Mouse (Mus musculus) stomach, embryonic 16.5 days (tissue): Measurements from ENCODE around the gene Gabbr2. TPM values are rescaled to one million over a fixed set of nuclear protein-coding genes. Genes with fewer than 3 reads are reported as not detected.

Experiments used
- ATAC-seq: fragments of 200-750 bp; cut with Nextera tagmentation; 2 replicates; pipeline ENCODE4 v1.8.0; 2017; ENCODE audit warnings: moderate number of reproducible peaks, moderate TSS enrichment; ENCODE audit not compliant: insufficient read depth, low FRiP score
- H3K27ac ChIP-seq: fragments of 300-500 bp; sonication (generic); 2 replicates; pipeline ENCODE4 v1.5.1; 2014; ENCODE audit warnings: low read length
- H3K27me3 ChIP-seq: fragments of 300-500 bp; sonication (generic); 2 replicates; pipeline ENCODE4 v1.6.1; 2014; ENCODE audit warnings: low read length, control low read depth, mixed read lengths; ENCODE audit not compliant: control insufficient read depth, insufficient read depth
- H3K36me3 ChIP-seq: fragments of 300-500 bp; sonication (generic); 2 replicates; pipeline ENCODE4 v1.6.1; 2014; ENCODE audit warnings: low read length; ENCODE audit not compliant: control insufficient read depth, insufficient read depth
- H3K4me1 ChIP-seq: fragments of 300-500 bp; sonication (generic); 2 replicates; pipeline ENCODE4 v1.6.1; 2014; ENCODE audit warnings: low read length, control low read depth, mixed read lengths; ENCODE audit not compliant: control insufficient read depth, insufficient read depth
- H3K4me2 ChIP-seq: fragments of 300-500 bp; sonication (generic); 2 replicates; pipeline ENCODE4 v1.6.1; 2014; ENCODE audit warnings: low read depth, low read length, mixed read lengths
- H3K4me3 ChIP-seq: fragments of 300-500 bp; sonication (generic); replicated peaks from 2 replicates; pipeline ENCODE4 v1.5.1; 2014; ENCODE audit warnings: mild to moderate bottlenecking, low read length
- H3K9ac ChIP-seq: fragments of 300-500 bp; sonication (generic); 2 replicates; pipeline ENCODE4 v1.6.1; 2014; ENCODE audit warnings: low read length
- H3K9me3 ChIP-seq: fragments of 300-500 bp; sonication (generic); replicated peaks from 2 replicates; pipeline ENCODE4 v1.6.1; 2016; ENCODE audit warnings: low read length, control low read depth; ENCODE audit not compliant: control insufficient read depth
- WGBS: fragments of 180-500 bp; shearing (Covaris S2); extraction: QIAGEN DNeasy Blood & Tissue Kit; methylation state at CpG from one replicate; pipeline ENCODE4 v1.1.7; 2014; 5-methylcytosine and 5-hydroxymethylcytosine counted together
- polyA plus RNA-seq: library from polyadenylated mRNA; unstranded; fragments of >200 nt; fragmentation: Nextera tagmentation; extraction: Ambion mirVana; gene quantifications from 2 replicates; pipeline ENCODE4 v1.2.1, GENCODE M21; 2015

The Gabbr2 gene
- polyA plus RNA-seq, 1 experiment from 2014 or later = 0.10 TPM

DNA sequence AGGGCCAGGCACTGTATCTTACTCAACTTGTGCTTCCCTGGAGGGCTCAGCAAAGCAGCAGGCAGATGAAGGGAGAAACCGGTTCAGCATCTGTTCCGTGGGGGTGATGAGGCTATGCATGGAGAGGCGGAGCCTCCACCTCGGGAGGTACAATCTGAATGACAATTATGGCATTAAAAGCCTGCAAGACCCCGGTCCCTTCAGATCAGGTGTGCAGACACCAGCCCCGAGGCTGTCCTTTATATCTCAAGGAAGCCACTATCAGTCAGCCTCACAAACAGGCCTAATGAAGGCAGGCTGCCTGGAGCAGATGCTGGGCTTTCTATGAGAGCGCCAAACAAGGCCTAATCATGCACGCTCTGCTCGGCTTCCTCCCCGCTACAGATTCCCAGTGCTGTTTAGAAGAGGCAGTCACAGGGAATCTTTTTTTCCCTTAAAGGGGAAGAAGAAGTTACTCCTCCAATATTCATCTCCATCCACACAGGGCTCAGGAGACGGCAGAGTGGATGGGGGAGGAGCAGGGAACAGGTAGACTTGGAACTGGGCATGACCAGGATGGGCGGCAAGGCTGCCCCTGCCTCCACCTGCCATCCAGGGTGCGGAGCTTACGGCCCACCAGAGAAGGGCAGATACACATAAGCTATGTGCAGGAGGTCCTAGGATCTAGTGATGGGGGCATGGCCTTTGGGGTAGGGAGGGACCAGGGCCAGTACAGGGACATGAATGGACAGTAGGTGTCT, 244.5 kb downstream of the Gabbr2 start:
- Histone ChIP-seq H3K9ac (no peak overlapping the region), H3K4me1 (no peaks in the 10 kb centered on the region), H3K36me3 (no peaks in the 10 kb centered on the region), H3K9me3 (no peaks in the 10 kb centered on the region), H3K27me3 (no peaks in the 10 kb centered on the region), H3K4me3 (no peak overlapping the region), H3K4me2 (no peak overlapping the region), H3K27ac (no peak overlapping the region)
- WGBS = 40% methylated on average over 14 of the region's 14 CpGs
- ATAC-seq = no peak

DNA sequence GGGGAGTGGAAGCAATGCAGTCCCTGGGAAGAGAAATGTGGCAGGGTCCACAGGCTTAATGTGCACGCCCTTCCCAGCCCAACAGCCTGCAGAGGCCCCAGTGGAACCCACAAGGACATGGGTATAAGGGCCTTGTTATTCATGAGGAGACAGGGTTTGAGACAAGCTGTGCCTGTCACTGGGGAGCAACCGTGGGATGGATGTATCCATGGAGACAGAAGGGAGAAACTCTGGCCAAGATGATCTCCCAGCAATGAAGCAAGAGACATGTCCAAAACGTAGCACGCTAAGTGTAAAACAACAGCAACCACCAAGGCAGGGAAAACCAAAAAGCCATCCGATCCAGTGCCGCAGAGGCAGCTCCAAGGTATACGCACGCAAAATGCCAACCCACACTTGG, 246.1 kb downstream of the Gabbr2 start:
- H3K4me3 ChIP-seq = no peak overlapping the region
- 86% methylated on average over 8 of the region's 8 CpGs for WGBS
- no peaks in the 10 kb centered on the region for H3K4me1 ChIP-seq
- no peaks in the 10 kb centered on the region for H3K36me3 ChIP-seq
- no peaks in the 10 kb centered on the region for H3K9me3 ChIP-seq
- ATAC-seq = no peak
- no peaks in the 10 kb centered on the region for H3K27me3 ChIP-seq
- no peak overlapping the region for H3K9ac ChIP-seq
- no peak overlapping the region for H3K4me2 ChIP-seq
- H3K27ac ChIP-seq = no peak overlapping the region

DNA sequence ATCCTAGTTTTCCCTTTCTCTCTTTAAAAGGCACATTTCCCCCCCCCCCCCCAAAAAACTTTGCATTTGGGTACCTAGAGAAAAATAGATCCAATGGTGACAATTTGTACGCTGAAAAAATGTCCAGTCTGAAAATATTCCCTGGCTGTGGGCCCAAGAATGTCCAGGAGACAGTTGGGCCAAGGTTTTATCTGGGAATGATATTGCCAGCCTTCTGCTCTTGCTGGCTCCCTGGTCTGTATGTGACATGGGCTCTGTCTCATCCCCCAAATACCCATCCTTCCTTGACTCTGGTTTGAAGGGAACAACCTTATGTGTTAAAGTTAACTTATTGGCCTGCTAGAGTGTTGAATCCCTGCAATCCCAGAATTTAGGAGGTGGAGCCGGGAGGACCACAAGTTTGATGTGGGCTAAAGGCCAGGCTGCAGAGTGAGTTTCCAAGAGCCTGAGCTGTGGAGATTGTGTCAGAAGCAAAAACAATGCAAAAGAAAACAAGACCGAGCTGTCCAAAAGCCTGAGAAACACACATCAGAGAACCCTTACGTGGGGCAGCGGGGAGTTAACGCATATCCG, 247.0 kb downstream of the Gabbr2 start:
- ATAC-seq = no peak
- WGBS = 70% methylated on average over 7 of the region's 7 CpGs

GRCm38 (mm10) chr4:46742601-46743000, 249.1 kb downstream of the Gabbr2 start:
- no peak for ATAC-seq
- no peak overlapping the region for H3K4me3 ChIP-seq

More for the DNA sequence above, 247.0 kb downstream of the Gabbr2 start:
- no peaks in the 10 kb centered on the region for H3K36me3 ChIP-seq
- no peak overlapping the region for H3K4me2 ChIP-seq
- H3K9me3 ChIP-seq = no peaks in the 10 kb centered on the region
- H3K4me3 ChIP-seq = no peak overlapping the region
- no peaks in the 10 kb centered on the region for H3K27me3 ChIP-seq
- no peak overlapping the region for H3K9ac ChIP-seq
- no peaks in the 10 kb centered on the region for H3K4me1 ChIP-seq
- no peak overlapping the region for H3K27ac ChIP-seq

GRCm38 (mm10) chr4:46736910-46737511, 254.7 kb downstream of the Gabbr2 start:
- ATAC-seq = no peak
- no peak overlapping the region for H3K4me2 ChIP-seq
- H3K27ac ChIP-seq = no peak overlapping the region
- WGBS = 36% methylated on average over 9 of the region's 9 CpGs
- H3K27me3 ChIP-seq = no peaks in the 10 kb centered on the region
- H3K9ac ChIP-seq = no peak overlapping the region
- no peaks in the 10 kb centered on the region for H3K36me3 ChIP-seq
- H3K4me1 ChIP-seq = no peaks in the 10 kb centered on the region; the same call in 1 of the 2 replicates
- H3K9me3 ChIP-seq = no peaks in the 10 kb centered on the region
- no peak overlapping the region for H3K4me3 ChIP-seq

More at GRCm38 (mm10) chr4:46742601-46743000, 249.1 kb downstream of the Gabbr2 start:
- no peak overlapping the region for H3K27ac ChIP-seq
- no peaks in the 10 kb centered on the region for H3K27me3 ChIP-seq
- no peak overlapping the region for H3K4me2 ChIP-seq
- 30% methylated on average over 2 of the region's 2 CpGs for WGBS
- no peaks in the 10 kb centered on the region for H3K36me3 ChIP-seq
- H3K9ac ChIP-seq = no peak overlapping the region
- no peaks in the 10 kb centered on the region for H3K9me3 ChIP-seq
- H3K4me1 ChIP-seq = no peaks in the 10 kb centered on the region

DNA sequence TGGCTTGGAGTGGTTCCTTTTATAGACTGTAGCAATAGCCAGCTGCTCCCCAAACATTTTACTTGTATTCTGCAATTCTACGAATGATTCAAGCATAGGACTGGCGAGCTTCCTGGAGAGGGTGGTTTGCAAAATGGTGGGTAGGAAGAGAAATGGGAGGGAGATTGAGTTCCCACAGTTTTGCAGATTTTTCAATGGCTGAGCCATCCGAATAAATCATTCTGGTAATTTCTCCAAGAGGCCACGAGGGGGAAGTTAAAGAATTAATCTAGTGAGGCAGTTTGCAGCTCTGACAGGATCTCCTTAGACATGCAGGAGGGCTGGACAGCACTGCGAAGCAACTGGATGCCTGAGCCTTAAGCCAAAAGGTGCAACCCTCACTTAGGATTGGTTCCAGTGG, 256.8 kb downstream of the Gabbr2 start:
- Histone ChIP-seq H3K9ac (no peak overlapping the region), H3K4me2 (no peak overlapping the region), H3K27ac (no peak overlapping the region), H3K9me3 (no peaks in the 10 kb centered on the region), H3K27me3 (no peaks in the 10 kb centered on the region), H3K4me1 (no peaks in the 10 kb centered on the region; the same call in 1 of the 2 replicates), H3K36me3 (no peaks in the 10 kb centered on the region), H3K4me3 (no peak overlapping the region)
- 38% methylated on average over 5 of the region's 5 CpGs for WGBS
- ATAC-seq = no peak

DNA sequence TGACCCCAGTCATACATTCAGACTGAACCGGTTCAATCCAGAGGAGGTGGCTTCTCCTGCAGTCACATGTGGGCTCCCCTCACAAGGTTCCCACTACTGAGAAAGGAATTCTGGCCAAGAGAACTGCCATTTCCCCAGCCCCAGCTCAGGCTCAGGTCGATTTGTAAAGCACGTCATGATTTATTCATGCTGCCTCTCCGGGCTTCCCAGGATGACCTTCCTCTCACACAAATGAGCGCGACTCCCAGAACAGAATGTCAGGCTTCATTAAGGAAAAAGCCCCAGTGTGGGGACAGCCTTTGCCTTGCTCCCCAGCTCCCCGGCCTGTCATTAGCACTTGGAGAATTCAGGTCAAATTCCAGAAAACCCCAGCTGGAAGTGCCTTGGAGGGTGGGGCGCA, 260.1 kb downstream of the Gabbr2 start:
- no peaks in the 10 kb centered on the region; the same call in 1 of the 2 replicates for H3K4me1 ChIP-seq
- no peak overlapping the region for H3K4me3 ChIP-seq
- H3K4me2 ChIP-seq = no peak overlapping the region
- H3K9ac ChIP-seq = no peak overlapping the region
- no peak for ATAC-seq
- no peaks in the 10 kb centered on the region for H3K36me3 ChIP-seq
- no peaks in the 10 kb centered on the region for H3K9me3 ChIP-seq
- 25% methylated on average over 8 of the region's 8 CpGs for WGBS
- H3K27ac ChIP-seq = no peak overlapping the region
- no peaks in the 10 kb centered on the region for H3K27me3 ChIP-seq

DNA sequence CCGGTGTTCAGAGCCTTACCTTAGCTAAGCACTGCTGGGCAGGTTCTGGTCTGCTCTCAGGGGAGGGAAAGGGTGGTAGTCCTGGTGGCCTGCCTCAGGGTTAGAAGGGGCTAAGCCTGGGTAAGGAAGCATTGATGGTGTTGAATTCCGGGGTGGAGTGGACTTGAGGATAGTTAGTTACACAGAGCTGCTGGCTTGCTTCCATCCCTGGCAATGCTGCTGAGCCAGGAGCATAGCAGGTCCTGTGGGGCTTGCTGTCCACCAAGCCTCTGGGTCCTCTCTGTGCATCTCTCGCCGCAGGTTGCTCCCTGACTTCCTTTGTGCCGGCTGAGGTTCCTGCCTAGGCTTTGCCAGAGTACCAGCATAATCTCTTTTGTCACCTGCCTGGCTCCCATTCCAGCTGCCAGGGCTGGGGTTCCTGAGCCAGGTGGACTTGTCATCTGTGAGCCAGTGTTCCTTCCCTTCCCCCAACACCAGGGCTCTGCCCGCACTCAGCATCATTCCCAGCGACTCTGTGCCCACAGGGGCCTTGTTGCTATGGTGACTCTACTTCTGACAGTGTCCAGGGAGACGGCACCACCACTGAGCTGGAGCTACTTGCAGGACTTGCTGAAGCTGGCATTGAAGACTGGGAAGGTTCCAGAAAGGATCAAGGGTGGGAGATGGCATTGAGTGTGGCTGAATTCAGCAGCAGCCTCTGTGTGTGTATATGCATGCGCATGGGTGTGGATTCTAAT, 262.2 kb downstream of the Gabbr2 start:
- Histone ChIP-seq H3K36me3 (no peaks in the 10 kb centered on the region), H3K27ac (no peak overlapping the region), H3K4me2 (no peak overlapping the region), H3K9me3 (no peaks in the 10 kb centered on the region), H3K4me3 (no peak overlapping the region), H3K4me1 (no peaks in the 10 kb centered on the region), H3K27me3 (no peaks in the 10 kb centered on the region), H3K9ac (no peak overlapping the region)
- 70% methylated on average over 9 of the region's 9 CpGs for WGBS
- no peak for ATAC-seq

GRCm38 (mm10) chr4:46728231-46728630, 263.4 kb downstream of the Gabbr2 start:
- H3K4me3 ChIP-seq = no peak overlapping the region
- H3K4me2 ChIP-seq = no peak overlapping the region
- no peaks in the 10 kb centered on the region for H3K27me3 ChIP-seq
- ATAC-seq = no peak
- H3K9me3 ChIP-seq = no peaks in the 10 kb centered on the region
- 70% methylated on average over 1 of the region's 1 CpGs for WGBS
- no peak overlapping the region for H3K9ac ChIP-seq
- H3K36me3 ChIP-seq = no peaks in the 10 kb centered on the region
- H3K4me1 ChIP-seq = no peaks in the 10 kb centered on the region
- H3K27ac ChIP-seq = no peak overlapping the region
